Mouse (Mus musculus) T-helper 17 cell (primary cell): ENCODE measurements around the gene Nup188.

Source experiments
- in situ Hi-C, 2 experiments: fragments of 300-600 bp; cut with MboI, MseI; formaldehyde crosslinking; loops; 1 replicate in 1 of 2; 2 replicates in 1 of 2; pipeline ENCODE4 v1.15.1; 2025; ENCODE audit warnings: high pct_unique_total_duplicates in 2 of 2

Gene Nup188

GRCm38 (mm10) chr2:30286192-30287026, at the start of gene Nup188, which contains the start of gene Dolk:
Gene Nup188 (plus strand): TSS chr2:30286397.
Gene Dolk (minus strand): TSS chr2:30286334.
- in situ Hi-C loops: no loop called here

DNA sequence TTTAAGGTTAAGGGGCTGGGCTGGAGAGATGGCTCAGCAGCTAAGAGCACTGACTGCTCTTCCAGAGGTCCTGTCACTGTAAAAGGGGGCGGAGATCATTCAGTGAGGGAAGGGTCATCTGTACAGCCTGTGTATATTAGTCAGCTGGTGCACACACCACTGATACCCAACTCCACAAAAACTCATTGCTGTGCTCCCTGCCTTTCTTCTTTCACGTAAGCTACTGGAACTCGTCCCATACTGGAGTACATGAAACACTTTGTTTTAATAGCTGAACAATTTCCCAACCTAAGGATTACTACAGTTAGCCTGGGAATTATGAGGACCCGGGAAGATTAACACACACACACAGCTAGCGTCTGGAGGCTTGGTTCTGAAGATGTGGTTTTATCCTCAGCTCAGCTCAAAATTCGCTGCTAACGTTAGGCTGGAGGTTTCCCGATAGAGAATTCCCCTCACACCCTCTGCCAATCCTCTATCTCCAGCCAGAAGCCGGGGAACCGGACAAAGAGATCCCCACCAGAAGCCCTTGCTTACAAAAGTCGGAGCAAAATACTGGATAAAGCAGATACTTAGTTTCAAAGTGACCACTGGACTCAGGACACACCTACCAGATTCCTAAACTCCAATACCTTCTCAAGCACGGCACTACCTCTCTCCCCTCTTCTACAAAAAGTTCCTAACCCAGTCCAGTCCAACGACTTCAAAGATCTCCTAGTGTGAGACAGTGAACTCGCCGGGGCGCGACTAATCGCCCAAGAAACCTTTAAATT, 49.6 kb upstream of the Nup188 start:
- in situ Hi-C loops: no loop called here

GRCm38 (mm10) chr2:30237199-30237880, 48.9 kb upstream of the Nup188 start, which contains the start of gene Lrrc8a:
Gene Lrrc8a (plus strand): TSS chr2:30237715.
- in situ Hi-C loops: no loop called here

DNA sequence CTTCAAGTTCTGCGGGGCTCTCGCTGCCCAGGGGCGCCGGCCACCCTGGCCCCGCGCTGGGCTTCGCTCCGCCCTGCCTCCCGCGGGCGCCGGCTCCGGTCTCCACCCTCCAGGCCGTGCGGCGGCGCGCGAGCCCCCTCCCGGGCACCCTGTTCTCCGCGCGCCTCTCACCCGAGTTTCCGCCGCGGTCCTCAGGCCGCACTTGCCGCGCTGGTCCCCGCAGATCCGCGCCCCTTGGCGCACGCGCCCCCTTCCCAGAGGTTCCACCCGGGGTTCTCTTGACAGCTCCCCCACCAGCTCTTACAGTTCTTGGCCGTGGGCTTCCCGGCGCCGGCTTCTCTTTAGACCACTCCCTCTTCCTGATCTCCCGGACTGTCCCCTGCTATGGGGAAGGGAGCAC, 48.3 kb upstream of the Nup188 start:
- in situ Hi-C loops: no loop called here

- in situ Hi-C loops: no loop called here
These were observed 47.2 kb upstream of the Nup188 start for GRCm38 (mm10) chr2:30238906-30239465.

- in situ Hi-C loops: loop anchor here in 1 of 2 experiments (10.0 kb wide), 1 partner anchor 1115 kb away; the partner anchor contains the start of gene Setx
These were observed 46.4 kb upstream of the Nup188 start for GRCm38 (mm10) chr2:30239777-30240176.

- in situ Hi-C loops: loop anchor here in 1 of 2 experiments (10.0 kb wide), 1 partner anchor 1115 kb away; the partner anchor contains the start of gene Setx
These were observed 45.9 kb upstream of the Nup188 start, which contains the start of gene Gm28035 for GRCm38 (mm10) chr2:30240267-30240666. Gene Gm28035 (plus strand): TSS chr2:30240567.

DNA sequence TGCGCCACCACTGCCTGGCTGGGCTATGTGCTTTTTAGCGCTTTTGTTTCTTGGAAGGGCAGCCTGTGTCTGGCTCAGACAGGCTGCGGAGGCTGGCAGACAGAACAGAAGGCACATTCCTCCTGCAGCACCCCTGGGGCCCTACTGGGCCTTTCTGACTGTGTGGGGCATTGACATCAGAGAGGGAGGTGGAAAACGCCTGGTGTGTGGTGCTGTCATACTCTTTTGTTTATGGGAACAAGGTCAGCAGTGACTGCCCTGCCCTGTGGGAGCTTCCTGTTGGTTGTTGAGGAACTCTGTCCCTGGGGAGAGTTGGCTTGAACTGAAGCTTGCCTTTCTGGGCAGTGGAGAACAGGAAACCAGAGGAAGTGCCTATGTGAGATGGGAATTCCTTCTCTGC, 43.7 kb upstream of the Nup188 start:
- in situ Hi-C loops: loop anchor here in 1 of 2 experiments (10.0 kb wide), 1 partner anchor 1118 kb away; the partner anchor contains the start of gene Setx

DNA sequence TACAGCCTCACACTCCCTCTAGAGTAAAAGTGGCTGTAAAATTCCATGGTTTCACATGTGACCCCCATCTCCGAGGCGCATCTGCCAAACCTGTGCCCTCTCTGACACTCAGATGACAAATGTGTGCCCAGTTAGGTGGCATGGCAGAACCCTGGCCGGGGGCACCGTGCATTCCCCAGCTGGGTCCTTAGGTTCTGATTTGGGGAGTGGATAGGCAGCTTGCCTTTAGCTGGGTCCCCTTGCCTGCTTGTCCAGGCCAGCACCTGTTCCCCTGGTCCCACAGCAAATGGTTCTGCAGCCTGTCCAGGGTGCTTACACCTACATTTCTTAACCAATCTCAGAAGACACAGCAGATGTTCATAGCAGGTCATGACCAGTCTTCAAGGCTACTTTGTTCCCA, 42.8 kb upstream of the Nup188 start:
- in situ Hi-C loops: loop anchor here in 1 of 2 experiments (10.0 kb wide), 1 partner anchor 1119 kb away; the partner anchor contains the start of gene Setx

- in situ Hi-C loops: loop anchor here in 1 of 2 experiments (5.0 to 10.0 kb wide), 2 partner anchors 52 to 1120 kb away; partner anchors contain the start of gene Setx
These were observed 41.5 kb upstream of the Nup188 start for GRCm38 (mm10) chr2:30244595-30245178.

DNA sequence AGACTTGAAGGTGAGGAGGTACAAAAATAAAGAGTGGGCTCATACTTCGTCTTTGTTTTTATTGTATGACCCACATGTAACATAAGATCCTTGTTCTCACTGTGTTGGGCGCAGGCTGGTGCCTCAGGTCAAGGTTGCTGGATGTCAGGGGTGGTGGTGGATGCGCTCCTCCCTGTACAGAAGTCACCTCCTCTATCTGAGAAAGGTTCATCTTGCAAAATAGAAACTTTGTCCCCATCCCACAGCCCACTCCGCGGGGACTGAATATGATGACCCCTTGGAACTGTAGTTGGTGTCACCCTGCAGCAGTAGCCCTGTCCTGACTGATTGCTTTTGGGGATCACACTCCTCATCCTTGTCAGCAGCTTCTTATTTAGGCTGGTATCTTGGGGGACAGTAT, 39.2 kb upstream of the Nup188 start:
- in situ Hi-C loops: loop anchor here in 1 of 2 experiments (5.0 to 10.0 kb wide), 2 partner anchors 55 to 1122 kb away; partner anchors contain the start of gene Setx

DNA sequence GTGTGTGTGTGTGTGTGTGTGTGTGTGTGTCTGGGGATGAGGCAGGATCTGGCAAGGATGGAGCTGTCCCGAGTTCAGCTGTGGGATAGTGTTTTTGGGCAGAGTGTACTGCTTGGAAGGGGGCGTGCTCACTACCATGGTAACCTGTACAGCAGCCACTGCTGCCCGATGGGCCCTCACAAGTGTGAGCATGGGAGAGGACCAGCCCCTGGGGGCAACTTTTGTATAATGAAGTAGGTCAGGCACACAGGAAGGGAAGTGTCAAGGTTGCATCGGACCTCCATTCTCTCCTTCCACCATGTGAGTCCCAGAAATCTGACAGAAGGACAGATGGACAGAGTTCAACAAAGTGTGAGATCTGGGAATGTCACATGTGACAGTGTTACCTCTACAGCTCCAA, 38.5 kb upstream of the Nup188 start:
- in situ Hi-C loops: loop anchor here in 1 of 2 experiments (5.0 to 10.0 kb wide), 2 partner anchors 55 to 1123 kb away; partner anchors contain the start of gene Setx

DNA sequence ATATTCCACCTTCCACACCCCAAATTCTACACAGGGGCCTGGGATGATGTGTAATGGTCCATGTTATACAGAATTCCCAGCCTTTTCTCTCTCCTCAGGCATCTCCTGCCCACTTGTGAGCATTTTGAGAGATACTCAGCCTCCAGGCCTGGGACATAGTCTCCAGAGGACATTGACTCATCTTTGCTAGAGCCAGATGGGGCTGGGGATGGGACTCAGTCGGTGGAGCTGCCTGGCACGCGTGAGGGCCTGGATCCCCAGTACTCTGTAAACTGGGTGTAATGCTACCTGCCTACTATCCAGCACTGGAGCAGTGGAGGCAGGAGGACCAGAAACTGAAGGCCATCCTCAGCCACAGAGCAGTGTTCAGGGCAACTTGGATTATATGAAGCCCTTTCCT, 37.0 kb upstream of the Nup188 start:
- in situ Hi-C loops: loop anchor here in 1 of 2 experiments (5.0 to 10.0 kb wide), 2 partner anchors 57 to 1124 kb away; partner anchors contain the start of gene Setx

GRCm38 (mm10) chr2:30250166-30251128, 35.8 kb upstream of the Nup188 start:
- in situ Hi-C loops: no loop called here

DNA sequence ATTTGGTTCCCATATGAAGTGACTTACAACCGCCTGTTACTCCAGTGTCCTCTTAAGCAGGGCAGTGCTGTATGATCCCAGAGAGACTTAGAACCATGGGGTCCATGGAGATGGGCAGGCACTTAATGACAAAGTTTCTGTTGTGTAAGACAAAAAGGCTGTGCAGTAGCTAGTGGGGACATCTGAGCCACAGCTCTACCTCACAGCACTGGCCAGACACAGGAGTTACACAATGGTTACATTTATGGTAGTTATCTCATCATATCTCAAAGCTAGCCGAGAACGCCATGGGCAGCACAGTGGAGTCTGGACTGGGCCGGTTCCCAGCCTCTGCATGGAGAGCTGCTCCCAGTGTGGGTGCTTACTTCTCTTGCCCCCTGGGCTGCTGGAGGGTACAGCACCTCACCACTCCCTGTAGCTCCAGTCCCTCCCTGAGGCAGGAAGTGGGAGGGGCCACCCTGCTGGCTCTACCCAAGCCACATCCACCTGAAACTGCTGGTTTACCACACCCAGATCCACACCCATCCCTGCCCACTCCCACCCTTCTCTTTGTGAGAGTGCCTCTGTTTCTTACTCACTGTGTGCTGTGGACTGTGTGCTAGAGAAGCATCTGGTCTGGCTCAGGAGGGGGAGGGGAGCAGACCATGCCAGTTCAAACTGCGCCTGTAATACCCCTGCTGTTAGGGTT, 34.6 kb upstream of the Nup188 start:
- in situ Hi-C loops: no loop called here

DNA sequence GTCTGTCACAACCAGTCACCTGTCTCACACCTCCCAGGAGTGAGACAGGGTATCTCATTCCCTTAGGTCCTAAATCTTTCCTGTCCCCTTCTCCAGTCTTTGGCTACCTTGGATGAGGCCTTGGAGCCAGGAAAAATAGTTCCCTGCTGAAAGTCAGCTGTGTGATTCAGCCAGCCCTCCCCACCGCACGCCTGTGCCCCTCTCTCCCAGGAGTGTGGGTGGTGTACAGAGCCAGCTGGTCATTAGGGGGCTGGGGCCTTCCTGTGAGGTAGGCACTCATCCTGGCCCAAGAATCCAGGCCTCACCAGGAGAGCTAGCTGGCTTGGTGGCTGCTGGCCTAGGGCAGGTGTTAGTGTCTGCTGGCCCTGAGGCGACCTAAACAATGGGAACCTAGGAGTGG, 33.7 kb upstream of the Nup188 start:
- in situ Hi-C loops: no loop called here

- in situ Hi-C loops: no loop called here
These were observed 32.4 kb upstream of the Nup188 start for GRCm38 (mm10) chr2:30253809-30254208.

- in situ Hi-C loops: loop anchor here in 1 of 2 experiments (5.0 kb wide), 1 partner anchor 634 kb away; no protein-coding TSS in a partner anchor
These were observed 30.4 kb upstream of the Nup188 start for GRCm38 (mm10) chr2:30255631-30256395.
